Mouse (Mus musculus): Measurements from ENCODE around the gene Vmac. TPM values are rescaled to one million over a fixed set of nuclear protein-coding genes. Genes with fewer than 3 reads are reported as not detected.

The Vmac gene
- polyA plus RNA-seq (2012; rRNA removed): 16.2 and 17.9 TPM in 2 replicates

DNA sequence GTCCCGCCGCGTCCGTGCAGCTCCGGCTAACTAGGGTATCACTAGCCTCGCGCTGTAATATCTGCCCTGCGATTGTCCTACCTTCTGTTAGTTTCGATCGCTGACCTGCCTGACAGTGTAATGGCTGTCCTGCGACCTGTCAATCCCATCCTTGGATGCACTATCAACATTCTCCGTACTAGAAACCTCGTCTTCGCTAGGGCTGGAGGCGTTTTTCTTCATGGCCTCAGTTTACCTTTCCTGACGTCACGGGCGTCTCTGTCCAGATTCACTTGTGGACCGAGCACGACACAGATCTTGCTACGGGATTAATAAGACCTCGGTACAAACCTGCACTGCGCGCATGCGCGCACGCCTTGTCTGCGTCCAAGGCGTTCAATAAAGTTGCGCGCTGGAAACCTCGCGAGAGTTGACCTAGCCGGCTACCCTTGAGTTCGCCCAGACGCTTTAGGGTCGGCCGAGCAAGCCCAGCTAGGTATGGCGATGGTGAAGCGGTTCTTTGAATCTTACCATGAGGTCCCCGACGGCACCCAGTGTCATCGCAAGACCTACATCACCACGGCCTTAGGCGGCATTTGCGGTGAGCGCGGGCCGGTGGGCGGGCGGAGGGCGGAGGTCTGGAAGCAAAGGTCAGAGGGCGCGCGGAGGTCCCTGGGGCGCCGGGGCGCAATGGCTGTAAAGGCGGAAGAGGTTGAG lies at the start of gene Vmac, which contains the start of gene Ndufa11:
Gene Vmac (minus strand): TSS at position 660 of the 696 bp plus-strand sequence.
Gene Ndufa11 (plus strand): TSS at position 405 of the 696 bp plus-strand sequence.

GRCm38 (mm10) chr17:56764474-56765354 lies 46.9 kb upstream of the Vmac start, which contains the start of gene Dus3l:
TSS of gene Dus3l (plus strand) at chr17:56764757.

GRCm38 (mm10) chr17:56757416-56758123 lies 39.7 kb upstream of the Vmac start, which contains the start of gene Nrtn:
TSS of gene Nrtn (minus strand) at chr17:56757530.

DNA sequence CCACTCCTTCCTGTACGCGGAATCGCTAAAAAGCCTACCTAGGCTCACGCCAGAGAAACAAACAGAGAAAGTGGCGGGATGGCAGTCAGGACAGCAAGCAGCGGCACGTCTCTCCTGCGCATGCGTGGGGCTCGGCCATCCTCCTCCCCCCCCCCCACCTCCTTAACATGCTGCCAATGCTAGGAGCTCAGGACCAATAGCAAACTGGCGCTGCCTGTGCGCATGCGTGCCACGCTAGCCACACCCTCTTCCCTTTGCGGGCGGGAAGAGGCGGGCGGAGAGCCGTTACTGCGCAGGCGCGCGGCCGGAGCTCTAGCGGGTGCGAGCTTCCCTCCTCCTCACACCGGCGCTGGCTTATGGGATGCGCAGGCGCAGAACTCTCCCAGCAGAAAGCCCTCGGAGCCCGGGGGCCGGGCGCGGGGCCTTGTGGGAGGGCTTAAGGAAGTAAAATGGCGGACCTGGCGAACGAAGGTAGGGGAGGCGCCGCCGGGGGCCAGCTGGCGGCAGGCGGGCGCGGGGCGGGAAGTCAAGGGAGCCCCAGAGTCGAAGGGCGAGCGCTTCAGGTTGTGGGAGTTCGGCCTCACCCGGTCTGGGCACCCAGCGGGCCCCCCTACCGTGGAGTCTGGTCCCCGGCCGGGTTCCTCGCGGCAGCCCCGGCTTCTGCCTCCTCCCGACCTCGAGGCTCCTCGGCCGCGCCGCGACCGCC lies 44.7 kb downstream of the Vmac start, which contains the start of gene Ranbp3:
Gene Ranbp3 (plus strand): TSS at position 354 of the 706 bp plus-strand sequence.

Other genes with a start within 250 kb of the Vmac start
- 949 and 1,105 TPM in 2 replicates for gene Ptprs, start 241.5 kb downstream of the Vmac start, polyA plus RNA-seq (2012; rRNA removed)
- gene Znrf4, start 205.6 kb downstream of the Vmac start, polyA plus RNA-seq (2012; rRNA removed): not detected in 2 replicates
- 2.2 and 2.3 TPM in 2 replicates for gene Gm20219, start 163.6 kb downstream of the Vmac start, polyA plus RNA-seq (2012; rRNA removed)
- 70.2 and 80.7 TPM in 2 replicates for gene Safb2, start 133.4 kb downstream of the Vmac start, polyA plus RNA-seq (2012; rRNA removed)
- 111 and 125 TPM in 2 replicates for gene Safb, start 133.2 kb downstream of the Vmac start, polyA plus RNA-seq (2012; rRNA removed)
- 107 and 117 TPM in 2 replicates for gene 2410015M20Rik, start 108.3 kb downstream of the Vmac start, polyA plus RNA-seq (2012; rRNA removed)
- 1,742 and 1,826 TPM in 2 replicates for gene Rpl36, start 104.6 kb downstream of the Vmac start, polyA plus RNA-seq (2012; rRNA removed)
- 73.6 and 76.2 TPM in 2 replicates for gene Lonp1, start 91.1 kb downstream of the Vmac start, polyA plus RNA-seq (2012; rRNA removed)
- gene Catsperd, start 89.9 kb downstream of the Vmac start, polyA plus RNA-seq (2012; rRNA removed): 3.9 and 4.6 TPM in 2 replicates
- gene Ranbp3, start 44.7 kb downstream of the Vmac start, polyA plus RNA-seq (2012; rRNA removed): 137 and 142 TPM in 2 replicates
- 297 and 335 TPM in 2 replicates for gene Ndufa11, start 255 bp downstream of the Vmac start, polyA plus RNA-seq (2012; rRNA removed)
- gene Nrtn, start 39.5 kb upstream of the Vmac start, polyA plus RNA-seq (2012; rRNA removed): 4.3 and 4.5 TPM in 2 replicates
- gene Dus3l, start 46.7 kb upstream of the Vmac start, polyA plus RNA-seq (2012; rRNA removed): 192 and 196 TPM in 2 replicates
- gene Prr22, start 52.2 kb upstream of the Vmac start, polyA plus RNA-seq (2012; rRNA removed): 2.1 and 2.4 TPM in 2 replicates
- 3.2 and 3.9 TPM in 2 replicates for gene Rfx2, start 113.0 kb upstream of the Vmac start, polyA plus RNA-seq (2012; rRNA removed)
- 0.01 and 0.04 TPM in 2 replicates for gene Acsbg2, start 156.4 kb upstream of the Vmac start, polyA plus RNA-seq (2012; rRNA removed)
- 0.08 TPM in 2 replicates for gene 1700061G19Rik, start 157.5 kb upstream of the Vmac start, polyA plus RNA-seq (2012; rRNA removed)
- 115 and 124 TPM in 2 replicates for gene Mllt1, start 217.4 kb upstream of the Vmac start, polyA plus RNA-seq (2012; rRNA removed)